Mouse (Mus musculus) heart, postnatal 0 days (tissue): ENCODE data around the gene Cnot4.

ENCODE experiments used
- CTCF ChIP-seq: IDR thresholded peaks from 2 replicates; pipeline ENCODE4 v1.5.1; 2016; ENCODE audit warnings: antibody characterized with exemption, control low read depth, low read depth
- EP300 ChIP-seq: IDR thresholded peaks from 2 replicates; pipeline ENCODE4 v1.6.1; 2016; ENCODE audit warnings: antibody characterized with exemption, low read depth

- TF ChIP-seq CTCF (no peak), EP300 (no peak)
These were observed 102.7 kb downstream of the Cnot4 start for GRCm38 (mm10) chr6:35030811-35031210.
